Mouse (Mus musculus) cerebellum, adult 11 months (tissue): ENCODE measurements around the gene Pir.

Source experiments
- DNase-seq: peaks from one replicate; pipeline ENCODE4 v3.0.0; 2022

Pir gene

DNA sequence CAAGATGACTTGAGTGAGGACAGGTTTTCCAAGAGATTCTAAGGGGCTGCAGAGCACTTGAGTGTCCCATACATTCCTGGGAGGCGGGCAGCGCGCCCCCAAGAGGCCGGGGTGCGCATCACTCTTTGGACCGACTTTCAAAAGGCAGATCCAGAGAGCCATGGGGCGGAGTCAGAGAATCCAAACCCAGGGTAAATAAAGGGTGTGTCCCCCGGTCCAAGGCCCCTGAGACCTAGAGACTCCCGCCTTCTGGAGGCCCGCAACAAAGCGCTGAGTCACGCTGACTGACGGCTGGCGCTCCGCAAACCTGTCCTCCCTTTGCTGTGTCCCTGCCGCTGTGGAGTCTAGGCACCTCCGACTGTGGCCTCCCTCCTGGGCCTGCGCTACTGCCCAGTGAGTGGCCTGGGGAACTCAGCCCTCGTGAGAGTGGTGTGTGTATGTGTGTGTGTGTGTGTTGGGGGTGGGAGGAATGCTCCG lies at the start of gene Pir:
Gene Pir, plus strand, starts transcription at position 87 of the 477 bp plus-strand sequence.
- peak; percentile 6 for DNase-seq

DNA sequence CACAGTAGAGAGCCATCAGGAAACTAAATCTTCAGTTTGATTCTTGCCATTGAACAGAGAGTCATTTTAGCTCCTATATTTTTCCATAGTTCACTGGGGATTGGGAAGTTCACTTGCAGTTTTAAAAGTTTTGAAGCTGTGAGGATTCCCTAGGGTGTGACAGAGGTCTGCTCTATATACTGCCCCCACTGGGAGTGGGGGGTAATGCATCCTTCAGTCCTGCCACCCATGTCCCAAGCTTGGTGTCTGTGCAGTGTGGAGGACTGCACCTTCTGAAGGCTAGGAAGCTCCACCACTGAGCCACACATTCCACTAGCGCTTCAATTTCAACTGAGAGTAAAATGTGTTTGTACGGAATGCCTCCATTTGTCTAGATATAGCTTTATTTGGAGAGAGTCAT lies 47.2 kb upstream of the Pir start:
- no peak for DNase-seq

DNA sequence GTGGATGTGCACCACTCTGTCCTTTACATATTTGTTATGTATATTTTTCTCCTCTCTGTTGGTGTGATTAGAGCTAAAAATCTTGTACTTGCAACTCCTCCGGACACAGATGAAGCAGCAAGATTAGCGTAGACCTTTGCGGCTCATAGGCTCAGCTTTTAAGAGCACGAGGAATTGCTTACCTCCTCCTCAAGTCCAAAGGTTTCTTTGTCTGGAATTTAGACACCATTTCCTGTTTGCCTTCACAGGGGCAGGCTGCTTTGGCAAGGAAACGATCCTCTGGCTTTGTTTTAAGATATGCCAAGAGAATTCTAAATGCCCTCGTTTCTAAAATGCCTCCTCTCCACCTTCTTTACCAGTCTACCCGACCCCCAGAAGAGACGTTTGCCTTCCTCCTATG lies 35.8 kb upstream of the Pir start:
- DNase-seq, result no peak

DNA sequence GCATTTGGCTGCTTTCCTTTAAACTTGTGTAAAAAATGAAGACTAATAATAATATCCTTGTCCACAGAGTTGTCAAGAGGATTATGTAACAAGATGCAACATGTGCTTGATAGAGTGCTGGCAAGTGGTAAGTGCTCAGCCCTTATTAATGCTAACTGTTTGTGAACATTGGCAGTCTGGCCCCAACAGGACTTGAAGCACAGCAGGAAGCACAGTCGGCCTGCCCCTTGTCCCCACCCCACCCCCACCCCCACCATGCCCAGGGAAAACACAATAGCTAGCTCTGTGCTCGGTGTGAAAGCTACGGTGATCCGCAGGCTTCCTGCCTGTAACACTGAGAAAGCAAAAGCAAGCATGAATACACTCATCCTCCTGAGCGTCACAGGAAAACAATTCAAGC lies 23.5 kb upstream of the Pir start:
- DNase-seq, result no peak

DNA sequence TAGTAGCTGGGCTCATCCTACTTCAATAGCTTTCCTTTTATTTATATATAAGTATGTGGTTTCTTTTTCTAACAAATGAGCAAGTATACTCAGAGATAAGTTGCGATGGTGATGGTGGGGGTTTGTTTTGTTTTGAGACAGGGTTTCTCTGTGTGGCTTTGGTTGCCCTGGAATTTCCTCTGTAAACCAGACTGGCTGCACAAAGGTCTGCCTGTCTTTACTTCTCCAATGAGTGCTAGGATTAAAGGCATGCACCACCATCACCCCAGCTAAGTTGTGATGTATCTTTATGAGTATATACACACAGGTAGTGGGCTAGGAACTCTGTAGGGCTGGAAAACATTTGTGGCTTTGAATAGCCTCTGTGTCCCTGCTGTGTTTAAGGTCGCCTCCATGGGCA lies 22.4 kb upstream of the Pir start:
- DNase-seq, result no peak

DNA sequence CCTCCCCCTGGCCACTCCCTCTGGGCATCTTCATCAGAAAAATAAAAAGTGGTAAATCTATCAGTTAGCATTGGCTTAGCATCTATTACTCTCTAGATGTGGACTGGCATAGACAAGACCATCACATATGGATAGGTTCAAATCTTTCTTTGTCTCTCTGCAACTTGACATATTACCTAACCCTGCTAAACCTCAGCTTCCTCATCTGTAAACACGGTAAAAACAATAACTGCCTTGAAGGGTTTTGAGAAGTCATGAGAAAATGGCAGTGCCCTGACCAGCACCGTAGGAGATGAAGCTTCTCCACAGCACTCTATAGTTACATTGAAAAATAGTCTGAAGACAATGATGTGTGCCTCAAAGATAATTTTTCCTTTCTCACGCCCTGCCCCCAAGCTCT lies 12.6 kb upstream of the Pir start:
- DNase-seq, result no peak

DNA sequence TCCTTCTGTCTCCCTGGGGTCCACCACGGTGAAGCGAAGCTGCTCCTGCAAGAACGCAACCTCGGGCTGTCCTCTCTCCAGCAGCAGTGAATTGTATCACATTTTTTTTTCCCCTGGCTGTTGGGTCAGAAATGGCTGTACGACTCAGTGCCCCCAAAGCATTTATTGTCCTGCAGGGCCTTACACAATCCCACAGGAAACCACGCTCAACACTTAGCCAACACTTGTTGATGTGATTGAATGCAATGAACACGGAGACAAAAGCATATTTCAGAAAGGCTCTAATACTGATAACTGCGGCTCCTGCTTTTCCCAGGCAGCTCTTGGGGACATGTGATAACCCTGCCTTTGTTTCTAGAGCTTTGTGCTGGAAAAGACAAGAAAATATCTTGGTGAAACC lies 11.1 kb upstream of the Pir start, which contains the start of gene Bmx:
Gene Bmx, minus strand, starts transcription at position 137 of the 400 bp plus-strand sequence.
- no peak for DNase-seq

DNA sequence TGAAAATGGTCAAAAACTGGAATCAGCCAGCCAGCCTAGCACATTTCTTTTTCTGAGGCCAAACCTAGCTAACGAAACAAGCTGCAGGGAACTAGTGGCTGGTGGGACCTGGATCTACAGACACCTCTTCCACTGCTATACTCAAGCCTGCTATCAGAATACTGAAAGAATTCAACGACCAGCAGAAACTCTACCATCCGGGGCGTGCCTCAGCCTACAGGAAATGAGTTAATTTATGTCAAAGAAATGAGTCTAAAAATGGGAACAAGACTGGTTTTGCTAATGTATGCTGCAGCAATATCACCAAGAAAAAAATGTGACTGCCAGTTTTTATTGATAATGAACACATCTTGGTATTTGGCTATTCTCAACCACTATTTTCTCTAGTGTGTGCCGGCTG lies 10.5 kb upstream of the Pir start:
- DNase-seq, result no peak

DNA sequence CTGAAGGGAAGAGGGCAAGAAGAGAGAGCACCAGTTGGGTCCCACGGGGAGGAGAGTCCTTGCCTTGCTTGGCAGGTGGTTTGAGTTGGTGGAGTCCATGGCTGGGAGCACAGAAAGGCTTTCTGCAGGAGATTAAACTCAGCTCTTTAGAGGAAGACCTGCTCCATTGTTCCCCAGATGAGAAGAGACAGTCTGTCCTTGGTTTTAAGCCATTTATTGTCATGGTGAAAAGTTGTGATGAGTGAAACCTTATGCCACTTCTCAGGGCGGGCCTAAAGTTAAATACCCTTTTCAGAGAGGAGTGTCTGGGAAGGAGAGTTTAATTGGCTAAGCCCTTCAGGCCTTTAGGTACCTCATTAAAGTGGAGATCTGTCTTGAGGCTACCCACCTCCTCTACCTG lies 6.9 kb upstream of the Pir start:
- no peak for DNase-seq

DNA sequence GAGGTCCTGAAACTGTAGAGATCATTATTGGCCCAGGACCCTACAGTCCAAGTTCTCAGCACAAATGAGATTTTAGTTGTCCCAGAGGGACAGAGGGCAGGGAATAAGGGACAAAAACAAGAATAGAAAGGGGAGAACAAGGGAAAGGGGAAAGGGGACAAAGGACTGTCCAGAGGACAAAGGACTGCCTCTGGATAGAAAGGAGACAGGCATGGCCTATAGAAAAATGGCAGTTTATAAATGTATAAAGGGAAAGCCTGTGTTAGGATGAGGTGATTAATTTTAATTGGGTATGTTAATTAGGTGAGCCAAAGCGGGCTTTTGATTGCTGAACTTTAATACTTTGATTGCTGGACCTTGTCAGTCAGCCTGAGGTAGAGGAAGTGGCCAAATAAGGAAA lies 4.3 kb upstream of the Pir start:
- no peak for DNase-seq

DNA sequence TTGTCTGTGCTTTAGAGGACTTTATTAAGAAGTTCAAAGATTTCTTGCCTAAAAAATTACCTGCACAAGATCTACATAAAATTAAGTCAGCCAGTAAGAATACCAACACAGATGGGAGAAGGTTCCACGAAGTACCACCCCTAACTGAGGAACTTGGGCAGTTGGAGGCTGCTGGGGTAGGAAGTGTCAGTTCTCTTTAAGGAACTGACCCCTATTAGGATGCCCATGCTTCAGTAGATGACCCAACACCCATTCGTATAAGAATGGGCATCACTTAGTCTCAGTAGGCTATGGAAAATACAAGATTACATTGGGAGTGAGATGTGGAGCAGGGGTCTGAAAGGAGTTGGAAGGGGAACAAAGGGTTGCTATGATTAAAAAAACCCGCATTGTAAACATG lies 1.4 kb downstream of the Pir start:
- no peak for DNase-seq

DNA sequence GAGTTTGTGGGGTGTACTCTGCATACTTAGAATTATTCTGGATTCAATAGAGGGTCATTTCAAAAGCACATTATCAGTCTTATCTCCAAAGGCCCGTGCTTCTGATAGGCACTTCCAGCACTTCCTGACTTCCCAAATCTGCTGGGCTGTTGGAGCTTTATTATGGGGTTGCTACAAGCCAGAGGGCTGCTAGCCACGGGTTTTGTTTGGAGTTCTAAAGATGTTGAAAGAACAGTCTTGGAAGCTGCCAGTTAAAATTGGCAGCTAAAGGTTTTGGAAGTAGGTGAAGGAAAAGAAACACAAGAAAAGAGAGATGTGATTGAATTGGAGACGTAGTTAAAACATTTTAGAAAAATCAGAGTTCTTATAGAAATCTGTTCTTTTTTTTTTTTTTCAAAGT lies 6.4 kb downstream of the Pir start:
- DNase-seq, result no peak

DNA sequence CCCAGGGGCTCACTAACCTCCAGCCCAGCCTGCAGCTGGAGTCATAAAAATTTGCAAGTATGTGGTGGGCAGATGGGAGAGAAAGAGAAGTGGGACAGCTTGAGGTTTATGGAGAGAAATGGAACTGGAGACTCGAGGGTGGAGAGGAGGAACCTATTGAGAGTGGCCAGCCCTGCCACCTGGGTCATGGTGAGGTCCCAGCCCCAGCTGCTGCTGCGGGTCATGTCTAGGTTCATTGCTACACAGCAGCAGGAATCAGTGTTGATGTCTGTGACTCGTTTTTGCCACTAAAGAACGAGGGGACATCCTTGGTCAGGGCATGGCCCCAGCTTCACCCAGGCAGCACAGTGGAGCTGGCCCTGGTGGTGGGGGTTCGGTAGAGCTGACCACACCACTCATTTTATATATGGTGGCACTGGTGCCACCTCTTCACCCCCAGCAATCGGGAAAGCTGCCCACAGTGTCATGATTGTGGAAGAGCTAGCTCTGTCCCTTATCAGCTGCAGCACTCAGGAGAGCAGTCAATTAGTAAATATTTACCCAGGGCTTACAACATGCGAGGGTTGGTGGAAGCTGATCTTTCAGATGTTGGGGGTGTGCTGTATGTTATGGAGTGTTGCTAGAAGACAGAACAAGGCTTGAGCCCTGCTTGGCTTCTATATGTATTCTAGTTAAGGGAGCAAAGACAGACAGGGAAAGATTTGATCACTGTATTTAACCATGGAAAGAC lies 11.9 kb downstream of the Pir start:
- DNase-seq, result no peak

DNA sequence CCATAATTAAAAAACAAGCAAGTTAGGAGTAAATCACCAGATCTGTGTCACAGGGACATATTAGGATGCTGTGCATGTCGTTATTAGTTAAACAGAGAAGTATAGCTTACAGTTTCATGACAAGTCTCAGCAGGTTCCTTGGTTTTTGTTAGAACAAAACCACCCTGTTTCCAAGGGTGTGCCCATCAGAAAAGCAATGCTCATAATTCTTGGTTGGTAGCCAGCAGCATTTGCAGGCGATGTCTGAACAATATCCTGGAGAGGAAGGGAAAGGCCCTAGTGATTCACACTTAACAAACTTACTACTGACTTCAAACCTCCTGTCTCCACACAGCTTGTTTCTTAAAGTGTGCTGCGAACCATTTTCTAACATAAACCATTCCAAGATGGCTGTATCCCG lies 14.6 kb downstream of the Pir start:
- no peak for DNase-seq

DNA sequence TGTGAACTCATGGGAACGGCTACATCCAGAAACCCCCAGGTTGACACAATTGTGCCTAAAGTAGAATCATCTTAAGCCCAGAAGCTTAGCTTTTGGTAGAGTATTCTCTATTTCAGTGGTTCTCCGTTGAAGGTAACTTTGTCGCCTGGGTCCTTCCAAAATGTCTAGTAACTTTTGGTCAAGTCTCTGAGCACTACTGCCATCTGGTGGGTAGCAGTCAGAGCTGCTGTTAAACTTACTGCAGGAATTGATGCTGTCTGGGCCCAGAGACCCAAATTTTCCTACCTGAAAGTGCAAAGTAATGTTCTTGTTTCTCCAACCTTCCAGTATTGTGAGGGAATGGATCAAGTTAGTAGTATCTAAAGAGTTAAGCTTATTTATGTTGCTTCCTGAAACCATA lies 17.9 kb downstream of the Pir start:
- DNase-seq, result no peak

DNA sequence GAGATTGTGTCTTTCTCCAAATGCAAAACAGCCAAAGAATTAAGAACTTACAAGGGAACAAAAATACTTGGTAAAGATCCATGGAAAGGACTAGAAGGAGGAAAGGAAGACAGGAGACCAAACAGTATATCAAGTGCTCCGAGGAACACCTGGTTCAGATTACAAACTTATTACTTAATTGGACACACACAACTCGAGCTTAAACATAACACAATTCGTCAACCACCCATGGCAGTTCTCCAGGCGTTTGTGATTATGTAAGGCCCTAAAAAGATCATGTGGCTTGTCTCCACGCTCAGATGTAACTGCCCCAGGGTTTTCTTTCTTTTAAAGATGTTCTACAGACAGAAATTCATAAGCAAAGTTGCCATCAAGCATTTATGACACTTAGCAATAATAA lies 22.0 kb downstream of the Pir start:
- no peak for DNase-seq

DNA sequence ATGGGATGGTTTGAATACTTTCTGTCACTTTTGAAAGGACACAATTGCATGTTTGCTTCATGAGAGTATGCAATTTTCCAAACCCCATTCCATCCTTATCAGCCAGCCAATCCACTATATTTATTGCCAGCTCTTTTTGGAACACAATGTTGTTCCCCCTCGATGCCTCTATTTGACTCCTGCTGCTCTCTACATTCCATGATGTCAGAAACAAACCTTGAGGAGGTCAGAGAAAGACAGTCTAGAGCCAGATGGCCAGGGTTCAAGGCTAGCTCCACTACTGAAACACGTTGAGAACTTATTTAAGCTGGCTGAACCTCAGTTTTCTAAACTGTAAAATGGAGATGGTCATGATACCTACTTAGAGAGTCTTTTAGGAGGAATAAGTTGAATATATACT lies 37.1 kb downstream of the Pir start:
- no peak for DNase-seq

DNA sequence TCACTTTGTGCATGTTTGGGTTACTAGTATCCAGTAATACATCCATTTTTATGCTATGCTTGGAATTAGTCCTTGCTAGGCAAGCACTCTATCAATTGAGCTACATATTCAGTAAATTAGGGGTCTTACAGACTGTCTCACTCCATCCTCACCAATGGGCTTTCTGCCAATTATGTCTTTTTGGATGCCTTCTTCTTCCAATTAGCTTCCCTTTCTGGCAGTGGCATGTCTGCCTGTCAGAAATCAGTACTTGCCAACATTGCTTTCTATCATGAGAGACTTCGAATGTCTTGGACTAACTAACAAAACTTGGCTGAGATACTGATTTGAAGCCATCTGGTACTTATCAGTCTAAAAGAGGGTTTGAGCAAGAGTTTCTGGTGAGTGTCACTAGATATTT lies 44.7 kb downstream of the Pir start:
- DNase-seq, result no peak

DNA sequence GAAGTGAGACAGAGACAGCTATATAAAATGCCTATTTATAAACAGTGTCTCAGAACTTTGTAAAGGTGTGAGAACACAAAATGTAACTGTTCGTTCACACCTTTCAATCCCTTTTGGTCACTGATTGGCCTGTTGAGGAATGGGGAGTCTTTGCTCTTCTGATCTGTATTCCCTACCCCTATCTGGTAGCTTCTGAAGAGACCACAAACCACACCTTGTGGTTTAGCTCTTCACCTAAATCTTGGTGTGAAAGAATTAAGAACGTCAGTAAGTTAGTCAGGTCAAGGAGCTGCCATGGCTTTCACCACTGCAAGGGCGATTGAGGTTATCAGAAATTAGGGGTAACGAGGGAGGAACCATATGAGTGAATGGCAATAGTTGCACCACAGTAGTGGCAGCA lies 49.4 kb downstream of the Pir start:
- DNase-seq, result no peak

DNA sequence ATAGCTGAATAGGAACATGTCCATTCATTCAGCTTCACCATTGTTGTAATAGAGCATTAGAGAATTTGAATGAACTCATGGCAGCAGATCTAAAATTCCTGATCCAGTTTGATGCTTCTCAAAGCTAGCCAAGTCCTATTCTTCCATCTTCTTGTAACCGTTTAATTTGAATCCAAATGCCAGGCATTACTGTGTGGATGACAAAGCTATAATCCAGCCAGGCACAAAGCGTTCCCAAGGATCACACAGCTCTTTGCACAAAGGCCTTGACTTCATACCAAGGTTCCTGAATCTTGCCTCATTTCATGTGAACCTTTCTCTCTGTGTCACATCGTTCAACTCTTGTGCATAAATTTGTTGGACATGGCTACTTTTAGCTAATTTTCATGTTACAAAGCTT lies 50.9 kb downstream of the Pir start:
- no peak for DNase-seq

DNA sequence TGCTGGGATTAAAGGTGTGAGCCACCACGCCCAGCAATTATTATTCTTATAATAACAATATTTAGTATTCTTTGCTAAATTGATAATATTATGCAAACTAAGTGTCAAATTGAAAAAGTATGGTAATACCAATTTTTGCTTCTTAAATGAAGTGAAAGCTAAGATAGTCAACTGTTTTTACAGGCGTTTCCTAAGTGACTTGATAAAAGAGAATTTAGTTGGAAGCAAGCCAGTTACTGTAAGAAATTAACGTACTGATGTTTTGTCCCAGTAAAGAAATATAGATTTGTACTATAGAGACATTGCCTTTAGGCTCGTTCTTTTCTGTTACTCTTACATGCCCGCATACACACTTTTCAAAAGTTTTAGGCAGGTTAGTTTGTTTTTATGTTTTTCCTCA lies 53.3 kb downstream of the Pir start:
- no peak for DNase-seq

DNA sequence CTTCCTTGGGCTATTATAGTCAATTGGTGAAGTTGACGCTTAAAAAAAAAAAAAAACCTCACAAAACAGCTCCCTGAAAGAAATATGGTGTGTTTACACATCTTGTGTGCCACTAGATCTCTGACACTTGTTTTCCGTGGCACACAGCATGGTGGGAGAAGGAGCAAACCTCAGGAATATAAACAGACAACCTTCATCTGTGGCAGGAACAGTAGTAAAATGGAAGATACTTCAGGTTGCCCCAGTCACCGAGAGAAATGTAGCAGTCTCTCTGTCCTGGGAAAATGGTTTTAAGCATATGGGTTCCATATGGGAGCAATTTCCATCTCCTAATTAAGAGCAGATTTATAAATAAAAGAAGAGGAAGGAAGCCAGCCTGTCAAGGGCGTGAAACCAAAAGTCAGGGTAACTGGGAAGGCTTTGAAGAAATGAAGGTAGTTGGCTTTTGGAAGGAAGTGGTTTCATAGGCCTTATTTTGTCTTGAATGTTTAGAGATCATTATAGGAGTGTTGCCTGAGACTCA lies 54.3 kb downstream of the Pir start:
- DNase-seq, result no peak

DNA sequence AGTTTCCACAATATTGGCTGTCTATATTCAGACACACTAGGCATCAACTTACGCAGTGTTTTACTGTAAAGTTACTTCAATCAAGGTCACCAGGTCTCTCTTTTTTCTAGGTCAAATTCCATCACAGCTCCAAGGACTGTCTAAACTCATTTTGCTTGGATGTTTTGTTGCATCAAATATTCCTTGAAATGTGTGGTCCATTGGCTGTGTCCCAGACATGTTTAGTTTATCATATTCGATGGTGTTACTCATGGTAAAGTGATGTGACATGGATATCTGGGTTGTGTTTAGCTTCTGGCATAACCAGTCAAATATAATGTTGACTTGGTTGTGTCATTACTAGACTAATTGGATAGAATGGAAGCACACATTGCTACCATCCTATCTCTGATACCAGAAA lies 61.2 kb downstream of the Pir start:
- DNase-seq, result no peak

DNA sequence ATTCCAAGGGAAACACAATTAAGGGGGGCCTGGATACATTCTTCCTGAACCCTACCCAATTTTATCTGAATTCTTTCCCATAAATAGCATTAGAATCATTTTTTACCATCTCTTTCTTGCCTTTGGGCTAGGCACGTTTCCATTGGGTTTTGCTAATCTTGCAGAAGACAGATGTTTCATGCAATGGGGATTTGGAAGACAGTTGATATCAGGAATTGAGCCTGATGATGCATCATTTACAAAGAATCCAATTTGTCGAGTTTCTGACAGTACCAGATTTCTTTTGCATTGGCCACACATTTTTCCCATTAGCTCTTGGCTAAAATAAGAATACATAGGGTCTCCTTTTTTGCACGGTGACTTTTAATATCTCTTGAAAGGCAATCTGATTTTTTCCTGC lies 61.6 kb downstream of the Pir start:
- DNase-seq, result no peak

DNA sequence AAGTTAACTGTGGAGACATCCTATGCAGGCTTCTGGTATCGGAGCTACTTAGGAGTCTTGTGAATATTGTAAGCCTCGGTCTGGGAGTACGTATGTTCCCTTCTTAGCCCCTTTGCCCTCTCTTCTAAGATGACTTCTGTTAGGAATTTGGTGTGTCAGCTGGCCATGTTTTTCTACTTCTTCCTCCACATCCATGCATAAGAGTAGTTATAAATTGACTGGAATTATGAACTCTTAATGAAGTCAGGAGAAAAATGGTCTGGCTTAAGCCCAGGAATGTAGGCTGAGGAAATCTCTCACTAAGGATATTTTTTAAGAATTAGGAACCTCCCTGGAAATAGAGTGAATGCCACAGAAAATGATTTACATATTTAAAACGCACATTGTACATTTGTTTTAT lies 69.4 kb downstream of the Pir start:
- no peak for DNase-seq
